Mouse (Mus musculus): ENCODE data around the gene Pla2g4b. TPM values are rescaled to one million over a fixed set of nuclear protein-coding genes. Genes with fewer than 3 reads are reported as not detected.

Pla2g4b gene
- polyA plus RNA-seq, 1 experiment from 2014 or later, result 2.6 TPM

DNA sequence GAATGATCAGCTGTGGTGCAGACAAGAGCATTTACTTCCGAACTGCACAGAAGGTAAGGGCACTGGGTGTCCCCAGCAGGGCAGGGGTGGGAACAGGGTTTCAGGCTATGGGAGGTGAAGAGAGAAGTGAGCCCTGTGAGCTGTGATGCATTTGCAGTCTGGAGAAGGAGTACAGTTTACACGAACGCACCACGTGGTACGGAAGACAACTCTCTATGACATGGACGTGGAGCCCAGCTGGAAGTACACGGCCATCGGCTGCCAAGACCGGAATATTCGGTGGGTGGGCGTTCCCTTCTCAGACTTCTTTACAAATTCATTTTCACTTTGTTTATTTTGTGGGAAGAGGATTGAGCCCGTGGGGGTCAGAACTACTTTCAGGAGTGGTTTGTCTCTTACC is 15.6 kb upstream of the Pla2g4b start:
- Histone ChIP-seq H3K4me1 (no peaks in the 10 kb centered on the region), H3K36me3 (peaks cover 91% of the 10 kb centered on the region), H3K9me3 (no peaks in the 10 kb centered on the region), H3K27me3 (no peaks in the 10 kb centered on the region), H3K27ac (no peak overlapping the region), H3K4me2 (no peak overlapping the region), H3K9ac (no peak overlapping the region), H3K4me3 (no peak overlapping the region)
- 93% methylated on average over 12 of the region's 12 CpGs for WGBS
- no peak for ATAC-seq (ENCODE audit: insufficient number of reproducible peaks, insufficient read depth, low FRiP score, low TSS enrichment, low read depth)

DNA sequence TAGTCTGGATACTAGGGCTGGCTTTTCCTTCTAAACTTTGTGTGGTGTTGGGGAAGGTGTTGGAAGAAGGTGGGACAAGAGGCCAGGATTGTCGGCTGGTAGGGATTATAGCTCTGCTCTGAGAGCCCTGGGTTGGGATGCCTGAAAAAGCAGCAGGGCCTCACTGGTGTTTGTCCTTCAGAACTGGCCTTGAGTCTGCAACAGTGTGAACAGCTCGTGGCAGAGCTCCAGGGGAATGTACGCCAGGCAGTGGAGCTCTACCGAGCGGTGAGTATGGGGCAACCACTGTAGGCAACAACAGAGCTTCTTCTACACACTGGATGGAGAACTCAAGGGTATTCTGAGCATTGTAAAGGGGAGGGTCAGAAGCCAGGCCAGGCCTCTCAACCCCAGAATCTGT is 8.9 kb upstream of the Pla2g4b start:
- Histone ChIP-seq H3K4me3 (no peak overlapping the region), H3K4me2 (no peak overlapping the region), H3K9ac (no peak overlapping the region), H3K27ac (no peak overlapping the region), H3K36me3 (peaks cover 66% of the 10 kb centered on the region), H3K4me1 (peaks cover 15% of the 10 kb centered on the region), H3K27me3 (no peaks in the 10 kb centered on the region), H3K9me3 (no peaks in the 10 kb centered on the region)
- ATAC-seq (ENCODE audit: insufficient number of reproducible peaks, insufficient read depth, low FRiP score, low TSS enrichment, low read depth), result no peak
- WGBS, result 93% methylated on average over 5 of the region's 5 CpGs

DNA sequence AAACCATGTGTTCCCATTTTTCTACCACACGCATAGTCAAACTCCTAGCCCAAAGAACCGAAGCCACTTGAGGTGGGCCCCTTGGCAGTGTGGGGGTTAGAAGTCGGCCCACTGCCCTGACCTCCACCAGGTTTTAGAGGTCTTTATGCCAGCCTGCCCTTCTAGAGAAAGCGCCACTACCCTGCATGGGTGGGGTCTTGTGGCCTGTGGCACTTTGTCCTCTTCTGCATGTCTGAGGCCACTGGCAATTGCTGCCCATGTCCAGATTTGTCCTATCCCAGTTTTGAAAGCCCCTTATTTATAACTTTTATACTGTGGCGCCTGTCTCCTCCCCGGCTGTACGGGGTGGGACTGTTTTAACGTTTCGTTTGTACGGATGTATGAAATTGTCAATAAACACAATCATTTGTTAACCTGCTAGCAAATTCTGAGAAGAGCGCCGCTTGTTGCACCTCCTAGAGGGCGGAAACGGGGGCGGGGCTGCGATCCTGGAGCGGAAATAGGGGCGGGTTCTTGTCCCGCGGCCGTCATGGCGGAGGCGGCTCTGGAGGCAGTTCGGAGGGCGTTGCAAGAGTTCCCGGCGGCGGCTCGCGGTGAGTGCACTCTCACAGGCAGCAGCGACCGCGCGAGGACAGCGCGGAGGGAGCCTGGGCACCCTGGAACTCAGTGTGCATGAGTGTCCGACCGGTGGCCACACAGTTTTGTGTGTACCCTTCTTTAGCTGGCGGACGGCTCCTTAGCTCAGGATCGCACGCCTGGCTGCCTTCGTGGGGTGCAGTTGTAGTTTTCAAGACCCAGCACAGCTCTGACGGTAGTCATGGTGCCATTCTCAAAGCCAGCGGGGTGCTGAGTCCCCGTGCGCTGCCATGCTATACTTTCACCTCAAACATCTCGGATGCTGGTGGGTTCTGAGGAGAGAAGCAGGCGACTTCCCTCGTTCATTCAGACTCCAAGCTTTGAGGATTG is 6.0 kb upstream of the Pla2g4b start, which contains the start of the genes Jmjd7 and Gm28042:
Gene Jmjd7, plus strand, starts transcription at position 500 of the 966 bp plus-strand sequence.
Gene Gm28042, plus strand, starts transcription at position 510 of the 966 bp plus-strand sequence.
- Histone ChIP-seq H3K4me2 (peak within 1 kb of the TSS; percentile 75), H3K36me3 (peaks cover 65% of the 10 kb centered on the region), H3K9ac (peak within 1 kb of the TSS; percentile 95), H3K27me3 (no peaks in the 10 kb centered on the region), H3K9me3 (no peaks in the 10 kb centered on the region), H3K4me1 (peaks cover 15% of the 10 kb centered on the region), H3K27ac (peak within 1 kb of the TSS; percentile 92), H3K4me3 (peak within 1 kb of the TSS; percentile 72)
- 4% methylated on average over 50 of the region's 50 CpGs for WGBS
- peak; percentile 81 for ATAC-seq (ENCODE audit: insufficient number of reproducible peaks, insufficient read depth, low FRiP score, low TSS enrichment, low read depth)

DNA sequence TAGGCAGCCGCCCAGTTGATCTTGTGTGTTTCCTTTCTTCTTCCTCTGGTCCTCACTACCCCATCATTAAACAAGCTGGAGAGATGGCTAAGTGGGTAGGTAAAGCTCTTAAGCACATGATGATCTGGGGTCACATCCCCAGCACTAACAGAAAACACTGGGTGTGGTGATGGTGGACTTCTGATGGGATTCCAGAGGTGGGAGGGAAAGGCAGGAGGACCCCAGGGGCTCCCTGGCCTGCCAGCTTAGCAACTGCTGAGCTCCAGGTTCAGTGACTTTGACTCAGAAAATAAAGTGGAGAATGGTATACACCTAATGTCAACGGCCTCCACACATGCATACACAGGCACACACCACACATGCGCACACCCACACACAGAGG is 5.3 kb upstream of the Pla2g4b start:
- 44% methylated on average over 3 of the region's 3 CpGs for WGBS
- Histone ChIP-seq H3K9ac (peak overlapping the region; percentile 95), H3K4me3 (peak overlapping the region; percentile 72), H3K4me2 (peak overlapping the region; percentile 75), H3K9me3 (no peaks in the 10 kb centered on the region), H3K4me1 (peaks cover 15% of the 10 kb centered on the region), H3K27me3 (no peaks in the 10 kb centered on the region), H3K27ac (peak overlapping the region; percentile 92), H3K36me3 (peaks cover 65% of the 10 kb centered on the region)
- ATAC-seq (ENCODE audit: insufficient number of reproducible peaks, insufficient read depth, low FRiP score, low TSS enrichment, low read depth), result no peak

DNA sequence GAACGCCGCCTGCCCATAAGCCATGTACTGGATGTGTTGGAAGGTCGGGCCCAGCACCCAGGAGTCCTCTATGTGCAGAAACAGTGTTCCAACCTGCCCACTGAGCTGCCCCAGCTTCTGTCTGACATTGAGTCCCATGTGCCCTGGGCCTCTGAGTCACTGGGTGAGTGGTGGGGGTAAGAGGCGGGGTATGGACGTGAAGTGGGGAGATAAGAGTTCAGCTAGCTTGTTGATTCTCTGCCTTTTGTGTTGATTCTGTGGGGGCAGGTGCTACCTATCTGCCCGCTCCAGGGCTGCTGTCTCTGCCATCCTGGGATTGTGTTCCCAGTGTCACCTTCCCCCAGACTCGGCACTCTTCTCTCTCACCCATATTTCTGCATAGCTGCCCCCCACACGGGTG is 2.8 kb upstream of the Pla2g4b start:
- H3K27me3 ChIP-seq, result no peaks in the 10 kb centered on the region

DNA sequence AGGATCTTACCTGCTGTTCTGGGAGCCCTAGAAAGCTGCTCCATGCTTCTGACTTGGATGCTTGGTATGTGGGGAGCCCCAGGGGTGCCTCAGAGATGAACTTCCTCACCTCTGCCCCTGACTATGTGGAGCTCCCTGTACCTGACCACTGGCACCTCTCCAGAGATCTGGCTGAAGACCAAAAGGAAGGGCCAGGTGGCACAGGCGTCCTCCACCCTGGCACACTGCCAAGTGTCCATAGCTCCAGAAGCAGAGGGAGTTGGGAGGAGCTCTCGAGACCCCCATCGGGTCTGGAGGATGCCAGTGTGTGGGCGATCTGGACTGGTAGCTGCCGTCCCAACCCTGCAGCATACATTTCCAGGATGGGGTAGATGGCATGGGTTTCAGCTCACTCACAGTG is 509 bp downstream of the Pla2g4b start:
- WGBS, result 93% methylated on average over 5 of the region's 5 CpGs
- Histone ChIP-seq H3K27me3 (no peaks in the 10 kb centered on the region), H3K27ac (no peak overlapping the region), H3K4me1 (no peaks in the 10 kb centered on the region), H3K9ac (no peak overlapping the region), H3K36me3 (peaks cover 94% of the 10 kb centered on the region), H3K4me2 (no peak overlapping the region), H3K4me3 (no peak overlapping the region), H3K9me3 (no peaks in the 10 kb centered on the region)
- ATAC-seq (ENCODE audit: insufficient number of reproducible peaks, insufficient read depth, low FRiP score, low TSS enrichment, low read depth), result no peak

More for the DNA sequence above, 2.8 kb upstream of the Pla2g4b start:
- peaks cover 65% of the 10 kb centered on the region for H3K36me3 ChIP-seq
- no peak overlapping the region for H3K27ac ChIP-seq
- no peak overlapping the region for H3K4me2 ChIP-seq
- no peak for ATAC-seq (ENCODE audit: insufficient number of reproducible peaks, insufficient read depth, low FRiP score, low TSS enrichment, low read depth)
- H3K4me1 ChIP-seq, result peaks cover 15% of the 10 kb centered on the region
- H3K4me3 ChIP-seq, result no peak overlapping the region
- H3K9ac ChIP-seq, result no peak overlapping the region
- WGBS, result 93% methylated on average over 8 of the region's 8 CpGs
- no peaks in the 10 kb centered on the region for H3K9me3 ChIP-seq

DNA sequence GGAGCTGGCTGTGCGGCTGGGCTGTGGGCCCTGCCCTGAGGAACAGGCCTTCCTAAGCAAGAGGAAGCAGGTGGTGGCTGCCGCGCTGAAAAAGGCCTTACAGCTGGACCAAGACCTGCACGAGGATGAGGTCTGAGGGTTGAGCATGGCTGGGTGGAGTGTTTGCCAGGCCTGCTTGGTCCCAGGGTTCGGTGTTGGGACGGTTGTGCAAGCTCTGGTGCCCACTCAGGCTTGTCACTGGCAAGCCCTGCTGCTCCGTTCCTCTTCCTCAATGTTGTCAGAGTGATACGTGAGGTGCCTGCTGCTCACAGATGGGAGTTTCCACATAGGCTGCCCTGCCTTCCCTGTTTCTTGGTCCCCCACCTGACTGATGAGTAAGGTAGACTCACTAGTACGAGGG is 4.5 kb downstream of the Pla2g4b start:
- Histone ChIP-seq H3K4me2 (no peak overlapping the region), H3K9me3 (no peaks in the 10 kb centered on the region), H3K36me3 (peaks cover 98% of the 10 kb centered on the region), H3K4me1 (no peaks in the 10 kb centered on the region), H3K27me3 (no peaks in the 10 kb centered on the region), H3K4me3 (no peak overlapping the region), H3K9ac (no peak overlapping the region), H3K27ac (no peak overlapping the region)
- no peak for ATAC-seq (ENCODE audit: insufficient number of reproducible peaks, insufficient read depth, low FRiP score, low TSS enrichment, low read depth)
- 89% methylated on average over 9 of the region's 9 CpGs for WGBS

DNA sequence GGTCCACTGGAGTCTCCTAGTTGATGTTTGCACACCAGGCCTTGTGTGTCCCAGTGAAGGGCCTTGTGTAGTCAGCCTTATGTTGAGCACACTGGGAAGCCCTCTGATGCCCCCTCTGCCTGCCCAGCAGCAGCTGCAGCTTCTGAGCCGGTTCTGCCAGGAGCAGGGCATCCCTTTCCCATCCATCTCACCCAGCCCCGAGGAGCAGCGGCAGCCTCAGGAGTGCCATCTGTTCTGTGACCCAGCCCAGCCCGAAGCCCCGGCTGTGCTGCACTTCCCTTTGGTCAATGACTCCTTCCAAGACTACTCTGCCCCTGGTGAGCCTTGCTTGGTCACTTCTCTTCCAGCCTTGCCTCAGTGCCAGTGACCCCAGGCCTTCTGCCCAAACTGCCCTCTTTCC is 7.8 kb downstream of the Pla2g4b start:
- Histone ChIP-seq H3K4me2 (no peak overlapping the region), H3K27me3 (no peaks in the 10 kb centered on the region), H3K9me3 (no peaks in the 10 kb centered on the region), H3K36me3 (peaks cover 67% of the 10 kb centered on the region), H3K9ac (no peak overlapping the region), H3K4me1 (peaks cover 17% of the 10 kb centered on the region), H3K27ac (no peak overlapping the region), H3K4me3 (no peak overlapping the region)
- ATAC-seq (ENCODE audit: insufficient number of reproducible peaks, insufficient read depth, low FRiP score, low TSS enrichment, low read depth), result no peak
- 87% methylated on average over 5 of the region's 5 CpGs for WGBS

DNA sequence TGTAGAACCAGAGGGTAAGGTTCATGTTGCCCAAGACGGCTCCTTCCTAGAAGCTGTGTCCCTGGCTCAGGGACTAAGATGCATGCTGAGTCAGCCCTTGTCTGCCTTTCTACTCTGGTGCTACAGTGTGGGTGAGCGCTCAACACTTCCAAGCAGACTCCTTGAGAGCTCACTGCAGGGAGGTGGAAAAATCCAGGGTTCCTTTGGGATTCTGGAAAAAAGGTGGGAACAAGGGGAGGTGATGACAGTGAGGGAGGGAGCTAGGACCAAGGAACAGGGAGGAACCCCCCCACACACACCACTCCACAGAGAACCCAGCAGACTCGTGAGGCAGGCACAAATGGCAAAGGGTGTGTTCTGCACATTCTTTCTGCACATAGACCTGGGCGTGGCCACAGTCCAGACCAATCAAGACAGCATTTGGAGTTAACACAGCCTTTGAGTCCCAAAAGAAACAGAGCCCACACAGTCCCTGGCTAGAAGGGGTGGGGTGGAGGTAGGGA is 10.9 kb downstream of the Pla2g4b start:
- H3K4me1 ChIP-seq, result peaks cover 24% of the 10 kb centered on the region
- no peak overlapping the region for H3K4me3 ChIP-seq
- no peaks in the 10 kb centered on the region for H3K9me3 ChIP-seq
- H3K4me2 ChIP-seq, result no peak overlapping the region
- ATAC-seq (ENCODE audit: insufficient number of reproducible peaks, insufficient read depth, low FRiP score, low TSS enrichment, low read depth), result no peak
- H3K36me3 ChIP-seq, result peaks cover 35% of the 10 kb centered on the region
- H3K27ac ChIP-seq, result peak overlapping the region; percentile 60; the same call in 1 of the 2 replicates
- no peaks in the 10 kb centered on the region for H3K27me3 ChIP-seq
- H3K9ac ChIP-seq, result no peak overlapping the region
- 50% methylated on average over 4 of the region's 4 CpGs for WGBS

DNA sequence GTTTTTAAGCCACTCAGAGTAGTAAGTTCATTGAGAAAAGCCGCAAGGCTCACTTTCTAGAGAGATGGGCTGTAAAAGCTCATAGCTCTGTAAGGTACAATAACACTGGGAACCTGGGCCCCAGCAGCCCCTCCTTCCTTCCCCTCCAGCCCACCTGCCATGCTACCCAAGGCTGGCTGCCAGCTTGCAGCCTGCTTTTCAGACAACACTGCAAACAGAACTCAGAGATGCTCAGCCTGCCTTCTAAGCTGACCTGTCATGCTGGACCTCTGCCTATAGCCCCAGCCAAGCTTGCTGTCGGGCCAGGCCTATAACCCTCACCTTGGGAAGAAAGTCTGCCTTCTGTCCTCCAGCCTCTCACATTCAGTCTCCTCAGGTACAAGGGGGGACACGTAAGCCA is 11.5 kb downstream of the Pla2g4b start:
- peaks cover 30% of the 10 kb centered on the region for H3K36me3 ChIP-seq
- H3K27me3 ChIP-seq, result no peaks in the 10 kb centered on the region
- no peak overlapping the region for H3K4me3 ChIP-seq
- no peaks in the 10 kb centered on the region for H3K9me3 ChIP-seq
- 75% methylated on average over 3 of the region's 3 CpGs for WGBS
- no peak overlapping the region for H3K9ac ChIP-seq
- H3K4me2 ChIP-seq, result no peak overlapping the region
- peak overlapping the region; percentile 60; the same call in 1 of the 2 replicates for H3K27ac ChIP-seq
- ATAC-seq (ENCODE audit: insufficient number of reproducible peaks, insufficient read depth, low FRiP score, low TSS enrichment, low read depth), result no peak
- peaks cover 24% of the 10 kb centered on the region for H3K4me1 ChIP-seq

DNA sequence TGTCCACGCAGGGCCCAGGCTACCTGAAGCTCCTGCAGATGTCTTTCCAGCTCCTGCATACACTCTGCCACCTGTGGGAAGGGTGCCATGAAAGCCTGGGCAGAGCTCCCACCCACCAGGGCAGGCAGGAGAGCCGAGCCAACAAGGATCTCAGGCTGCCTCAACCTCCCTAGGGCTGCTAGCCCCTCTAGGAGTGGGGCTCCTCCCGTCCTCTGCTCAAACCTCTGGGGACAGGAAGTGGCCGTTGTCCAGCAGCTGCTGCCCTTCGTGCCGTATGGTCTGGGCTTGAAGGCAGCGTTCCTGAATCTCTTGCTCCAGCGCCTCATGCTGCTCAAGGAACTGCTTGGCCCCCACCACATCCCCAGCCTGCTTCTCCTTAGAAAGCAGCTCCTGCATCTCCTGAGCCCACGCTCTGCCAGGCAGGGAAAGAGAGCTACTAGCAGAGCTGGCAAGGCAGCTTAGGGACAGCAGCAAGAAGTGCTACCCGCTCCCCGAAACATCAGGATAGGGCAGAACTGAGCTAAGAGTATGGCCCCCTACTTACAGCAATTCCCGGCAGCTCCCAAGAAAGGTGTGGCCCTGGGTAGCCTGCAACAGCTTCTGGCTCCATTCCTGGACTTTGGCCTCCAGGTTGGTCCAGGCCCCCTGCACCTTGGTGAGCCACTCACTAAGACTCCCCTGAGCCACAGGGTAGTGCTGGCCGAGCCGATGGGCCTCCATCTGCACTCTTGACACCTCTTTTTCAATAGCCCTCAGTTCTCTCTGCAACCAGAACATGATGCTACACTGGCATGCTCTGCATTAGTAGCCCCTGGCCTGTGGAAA is 13.5 kb downstream of the Pla2g4b start:
- H3K9ac ChIP-seq, result peak overlapping the region; percentile 40; the same call in 1 of the 2 replicates
- WGBS, result 57% methylated on average over 14 of the region's 14 CpGs
- peaks cover 27% of the 10 kb centered on the region for H3K4me1 ChIP-seq
- no peaks in the 10 kb centered on the region for H3K27me3 ChIP-seq
- no peaks in the 10 kb centered on the region for H3K9me3 ChIP-seq
- H3K36me3 ChIP-seq, result peaks cover 10% of the 10 kb centered on the region
- no peak overlapping the region for H3K4me2 ChIP-seq
- no peak for ATAC-seq (ENCODE audit: insufficient number of reproducible peaks, insufficient read depth, low FRiP score, low TSS enrichment, low read depth)
- H3K27ac ChIP-seq, result no peak overlapping the region
- no peak overlapping the region for H3K4me3 ChIP-seq
